Mouse (Mus musculus): ENCODE measurements around the gene Rorb. TPM values are rescaled to one million over a fixed set of nuclear protein-coding genes. Genes with fewer than 3 reads are reported as not detected.

Rorb gene
- polyA plus RNA-seq, 1 experiment from 2014 or later: 3.1 TPM

DNA sequence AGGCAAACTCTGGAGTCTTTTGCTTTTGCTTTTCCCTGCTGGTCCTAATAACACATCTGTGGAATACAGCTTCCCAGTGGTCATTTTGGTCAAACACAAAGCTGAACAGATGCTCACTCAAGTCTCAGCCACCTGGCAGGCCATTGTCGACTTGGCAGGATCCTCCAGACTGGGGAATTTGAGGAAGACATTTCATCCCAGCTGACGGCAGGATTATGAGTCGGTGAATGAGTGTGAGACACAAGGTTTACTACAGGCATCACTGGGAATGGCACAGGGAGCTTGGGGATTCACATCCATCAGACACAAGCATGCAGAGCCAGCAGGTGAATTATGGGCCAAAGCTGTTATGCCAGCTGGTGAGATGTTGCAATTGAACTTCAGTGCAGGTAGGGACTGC, 201.4 kb downstream of the Rorb start:
- Histone ChIP-seq H3K4me1 (ENCODE audit: control insufficient read depth, insufficient read depth, low read length) (no peaks in the 10 kb centered on the region), H3K9me3 (ENCODE audit: control insufficient read depth, low read length) (no peaks in the 10 kb centered on the region), H3K9ac (ENCODE audit: low read length) (no peak overlapping the region), H3K36me3 (ENCODE audit: control insufficient read depth, insufficient read depth, low read length) (no peaks in the 10 kb centered on the region), H3K27me3 (ENCODE audit: control insufficient read depth, insufficient read depth, low read length) (no peaks in the 10 kb centered on the region), H3K27ac (ENCODE audit: low read depth, low read length) (no peak overlapping the region), H3K4me3 (ENCODE audit: low read depth, low read length) (no peak overlapping the region), H3K4me2 (no peak overlapping the region)
- ATAC-seq (ENCODE audit: low FRiP score) (no peak), DNase-seq (ENCODE audit: low spot score, missing footprints) (no peak)
- WGBS: 72% methylated on average over 3 of the region's 3 CpGs

DNA sequence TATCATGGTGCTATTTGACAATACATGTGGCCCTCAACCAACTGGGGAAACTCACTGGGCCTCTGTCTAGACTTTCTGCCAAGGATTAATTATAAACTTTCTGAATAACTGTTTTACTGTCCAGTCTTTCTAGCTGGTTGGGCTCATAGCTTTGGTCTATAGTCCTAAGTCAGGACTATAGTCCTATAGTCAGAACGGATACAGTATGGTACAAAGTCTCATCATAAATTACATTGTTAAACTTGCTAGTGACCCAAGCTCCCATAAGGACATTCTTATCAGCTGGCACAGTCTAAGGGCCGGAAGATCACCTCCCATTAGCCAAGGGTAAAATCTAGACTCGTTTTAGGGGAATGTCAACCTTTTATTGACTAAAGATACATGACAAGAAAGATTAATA, 205.5 kb downstream of the Rorb start:
- no peak for ATAC-seq (ENCODE audit: low FRiP score)
- Histone ChIP-seq H3K9ac (ENCODE audit: low read length) (no peak overlapping the region), H3K4me1 (ENCODE audit: control insufficient read depth, insufficient read depth, low read length) (0 out of 2 replicates have a peak, but pooled peaks cover 2% of the 10 kb centered on the region), H3K36me3 (ENCODE audit: control insufficient read depth, insufficient read depth, low read length) (no peaks in the 10 kb centered on the region), H3K27ac (ENCODE audit: low read depth, low read length) (no peak overlapping the region), H3K27me3 (ENCODE audit: control insufficient read depth, insufficient read depth, low read length) (no peaks in the 10 kb centered on the region), H3K4me2 (no peak overlapping the region), H3K9me3 (ENCODE audit: control insufficient read depth, low read length) (no peaks in the 10 kb centered on the region), H3K4me3 (ENCODE audit: low read depth, low read length) (no peak overlapping the region)
- 86% methylated on average over 3 of the region's 3 CpGs for WGBS
- DNase-seq (ENCODE audit: low spot score, missing footprints): no peak

DNA sequence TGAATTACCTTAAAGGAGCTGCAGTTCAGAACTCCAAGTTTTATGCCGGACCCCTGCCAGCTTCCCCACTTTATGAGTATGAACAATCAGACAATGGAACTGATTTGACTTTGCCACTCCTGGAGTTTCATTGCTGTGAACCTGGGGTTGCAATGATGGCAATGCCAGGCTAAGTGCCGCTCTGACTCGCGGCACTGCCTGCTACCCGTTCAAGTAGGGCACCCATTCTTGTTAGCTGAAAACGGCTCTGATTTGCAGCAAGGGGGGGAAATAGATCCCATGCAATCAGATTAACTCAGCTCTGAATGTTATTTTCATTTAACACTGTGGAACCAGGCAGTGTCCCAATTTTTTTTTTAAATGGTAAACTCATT, 208.3 kb downstream of the Rorb start:
- Histone ChIP-seq H3K9ac (ENCODE audit: low read length) (no peak overlapping the region), H3K27me3 (ENCODE audit: control insufficient read depth, insufficient read depth, low read length) (no peaks in the 10 kb centered on the region), H3K27ac (ENCODE audit: low read depth, low read length) (no peak overlapping the region), H3K4me3 (ENCODE audit: low read depth, low read length) (no peak overlapping the region), H3K4me1 (ENCODE audit: control insufficient read depth, insufficient read depth, low read length) (0 out of 2 replicates have a peak, but pooled peaks cover 2% of the 10 kb centered on the region), H3K4me2 (no peak overlapping the region), H3K36me3 (ENCODE audit: control insufficient read depth, insufficient read depth, low read length) (no peaks in the 10 kb centered on the region), H3K9me3 (ENCODE audit: control insufficient read depth, low read length) (no peaks in the 10 kb centered on the region)
- DNase-seq (ENCODE audit: low spot score, missing footprints) (no peak), ATAC-seq (ENCODE audit: low FRiP score) (no peak)
- 87% methylated on average over 6 of the region's 6 CpGs for WGBS

DNA sequence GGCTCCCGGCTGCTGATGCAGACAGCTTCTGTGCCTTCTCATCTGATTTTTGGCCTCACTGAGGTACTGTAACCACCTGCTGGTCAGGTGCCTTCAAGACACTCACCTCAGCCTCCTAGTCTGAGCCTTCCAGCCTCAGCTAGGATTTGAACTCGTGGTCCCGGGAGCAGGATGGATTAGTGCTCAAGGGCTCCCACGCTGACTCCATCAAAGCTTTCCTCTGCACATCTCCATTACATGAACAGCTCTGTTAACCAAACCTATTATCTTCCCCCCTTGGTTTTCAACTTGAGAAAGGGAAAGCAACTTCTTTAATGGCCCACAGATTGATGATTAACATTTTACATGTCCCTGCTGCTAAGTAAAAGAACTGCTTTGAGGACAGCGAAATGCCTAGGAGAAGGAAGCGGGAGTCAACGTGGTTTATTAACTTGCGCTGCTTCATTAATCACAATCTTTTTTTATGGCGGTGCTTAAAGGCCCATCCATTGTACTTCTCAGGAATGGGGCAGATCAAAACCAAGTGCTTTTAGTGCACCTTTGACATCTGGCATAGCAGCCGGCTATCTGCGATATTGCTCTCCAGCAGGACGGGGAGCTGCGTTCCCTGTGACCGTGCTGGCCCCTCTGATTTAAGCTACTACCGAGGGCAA, 208.8 kb downstream of the Rorb start:
- Histone ChIP-seq H3K27me3 (ENCODE audit: control insufficient read depth, insufficient read depth, low read length) (no peaks in the 10 kb centered on the region), H3K9ac (ENCODE audit: low read length) (no peak overlapping the region), H3K4me3 (ENCODE audit: low read depth, low read length) (no peak overlapping the region), H3K27ac (ENCODE audit: low read depth, low read length) (no peak overlapping the region), H3K9me3 (ENCODE audit: control insufficient read depth, low read length) (no peaks in the 10 kb centered on the region), H3K36me3 (ENCODE audit: control insufficient read depth, insufficient read depth, low read length) (no peaks in the 10 kb centered on the region), H3K4me2 (no peak overlapping the region), H3K4me1 (ENCODE audit: control insufficient read depth, insufficient read depth, low read length) (0 out of 2 replicates have a peak, but pooled peaks cover 2% of the 10 kb centered on the region)
- DNase-seq (ENCODE audit: low spot score, missing footprints): no peak
- no peak for ATAC-seq (ENCODE audit: low FRiP score)
- whole genome bisulfite sequencing: 71% methylated on average over 15 of the region's 15 CpGs

DNA sequence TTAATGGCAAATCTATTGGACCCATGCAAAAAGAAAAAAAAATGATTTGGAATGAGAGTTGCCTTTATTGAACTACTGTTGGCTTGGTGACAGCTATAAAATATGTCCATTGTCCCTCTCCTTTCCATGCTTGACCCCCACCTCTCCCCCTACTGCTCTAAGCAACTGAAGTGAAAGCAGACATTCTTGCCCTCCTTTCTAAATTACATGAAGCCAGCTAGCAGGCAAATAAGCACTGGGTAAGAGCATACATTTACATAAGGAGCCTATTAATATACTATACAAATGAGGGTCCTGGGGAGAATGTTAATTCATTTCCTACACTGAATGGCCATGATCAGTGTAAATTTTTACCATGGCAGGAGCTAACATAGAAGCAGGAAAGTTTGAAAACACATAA, 212.8 kb downstream of the Rorb start:
- H3K9ac ChIP-seq (ENCODE audit: low read length): no peak overlapping the region
- no peaks in the 10 kb centered on the region for H3K9me3 ChIP-seq (ENCODE audit: control insufficient read depth, low read length)
- ATAC-seq (ENCODE audit: low FRiP score): 0 out of 2 replicates have a peak, but pooled peaks have one; percentile 50
- H3K4me1 ChIP-seq (ENCODE audit: control insufficient read depth, insufficient read depth, low read length): 0 out of 2 replicates have a peak, but pooled peaks cover 2% of the 10 kb centered on the region
- DNase-seq (ENCODE audit: low spot score, missing footprints): no peak
- H3K36me3 ChIP-seq (ENCODE audit: control insufficient read depth, insufficient read depth, low read length): no peaks in the 10 kb centered on the region
- H3K4me3 ChIP-seq (ENCODE audit: low read depth, low read length): no peak overlapping the region
- no peak overlapping the region for H3K4me2 ChIP-seq
- no peaks in the 10 kb centered on the region for H3K27me3 ChIP-seq (ENCODE audit: control insufficient read depth, insufficient read depth, low read length)
- H3K27ac ChIP-seq (ENCODE audit: low read depth, low read length): no peak overlapping the region

DNA sequence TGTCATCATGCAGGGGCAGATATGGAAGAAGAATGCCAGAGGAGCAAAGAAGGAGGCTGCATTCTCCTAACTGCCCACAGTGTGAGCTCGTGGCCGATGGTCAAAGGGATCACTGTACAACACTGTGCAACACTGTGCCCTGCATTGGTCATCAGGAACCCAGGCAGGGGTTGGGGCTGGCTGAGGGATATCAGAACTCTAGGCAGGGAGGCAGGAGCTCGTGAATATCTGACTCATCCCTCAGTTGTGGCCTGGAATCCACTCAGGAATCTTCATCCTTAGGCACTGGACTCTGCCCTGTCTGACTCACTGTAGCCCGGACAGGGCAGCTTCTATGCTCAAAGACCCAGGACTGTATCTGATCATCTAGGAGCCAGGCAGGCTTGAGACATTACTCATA, 220.8 kb downstream of the Rorb start:
- Histone ChIP-seq H3K4me1 (ENCODE audit: control insufficient read depth, insufficient read depth, low read length) (peaks cover 9% of the 10 kb centered on the region), H3K9ac (ENCODE audit: low read length) (no peak overlapping the region), H3K4me3 (ENCODE audit: low read depth, low read length) (no peak overlapping the region), H3K4me2 (no peak overlapping the region), H3K9me3 (ENCODE audit: control insufficient read depth, low read length) (no peaks in the 10 kb centered on the region), H3K27ac (ENCODE audit: low read depth, low read length) (no peak overlapping the region), H3K36me3 (ENCODE audit: control insufficient read depth, insufficient read depth, low read length) (no peaks in the 10 kb centered on the region), H3K27me3 (ENCODE audit: control insufficient read depth, insufficient read depth, low read length) (no peaks in the 10 kb centered on the region)
- ATAC-seq (ENCODE audit: low FRiP score) (peak; percentile 39; the same call in 1 of the 2 replicates), DNase-seq (ENCODE audit: low spot score, missing footprints) (peak; percentile 83)
- 79% methylated on average over 4 of the region's 4 CpGs for WGBS

DNA sequence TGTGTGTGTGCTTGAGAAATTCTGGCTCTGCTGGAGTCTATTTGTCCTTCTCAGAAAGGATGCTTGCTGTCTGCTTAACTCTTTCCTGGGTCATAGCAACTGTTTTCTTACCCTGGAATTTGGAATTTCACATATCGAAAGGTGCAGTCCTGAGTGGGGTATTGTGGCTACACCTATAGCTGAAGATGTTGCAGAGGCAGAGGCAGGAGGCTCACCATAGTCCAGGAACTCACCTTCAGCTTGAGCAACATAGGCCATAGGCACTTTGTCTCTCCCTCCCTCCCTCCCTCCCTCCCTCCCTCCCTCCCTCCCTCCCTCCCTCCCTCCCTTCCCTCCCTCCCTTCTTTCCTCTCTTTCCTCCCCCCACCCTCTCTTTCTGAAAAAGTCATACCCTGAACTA, 221.4 kb downstream of the Rorb start:
- Histone ChIP-seq H3K36me3 (ENCODE audit: control insufficient read depth, insufficient read depth, low read length) (no peaks in the 10 kb centered on the region), H3K27ac (ENCODE audit: low read depth, low read length) (peak overlapping the region; percentile 76), H3K9me3 (ENCODE audit: control insufficient read depth, low read length) (no peaks in the 10 kb centered on the region), H3K4me3 (ENCODE audit: low read depth, low read length) (no peak overlapping the region), H3K4me2 (peak overlapping the region; percentile 49), H3K27me3 (ENCODE audit: control insufficient read depth, insufficient read depth, low read length) (no peaks in the 10 kb centered on the region), H3K4me1 (ENCODE audit: control insufficient read depth, insufficient read depth, low read length) (peaks cover 9% of the 10 kb centered on the region), H3K9ac (ENCODE audit: low read length) (peak overlapping the region; percentile 39; the same call in 1 of the 2 replicates)
- ATAC-seq (ENCODE audit: low FRiP score) (peak; percentile 51), DNase-seq (ENCODE audit: low spot score, missing footprints) (no peak)
- WGBS: 69% methylated on average over 1 of the region's 1 CpGs

DNA sequence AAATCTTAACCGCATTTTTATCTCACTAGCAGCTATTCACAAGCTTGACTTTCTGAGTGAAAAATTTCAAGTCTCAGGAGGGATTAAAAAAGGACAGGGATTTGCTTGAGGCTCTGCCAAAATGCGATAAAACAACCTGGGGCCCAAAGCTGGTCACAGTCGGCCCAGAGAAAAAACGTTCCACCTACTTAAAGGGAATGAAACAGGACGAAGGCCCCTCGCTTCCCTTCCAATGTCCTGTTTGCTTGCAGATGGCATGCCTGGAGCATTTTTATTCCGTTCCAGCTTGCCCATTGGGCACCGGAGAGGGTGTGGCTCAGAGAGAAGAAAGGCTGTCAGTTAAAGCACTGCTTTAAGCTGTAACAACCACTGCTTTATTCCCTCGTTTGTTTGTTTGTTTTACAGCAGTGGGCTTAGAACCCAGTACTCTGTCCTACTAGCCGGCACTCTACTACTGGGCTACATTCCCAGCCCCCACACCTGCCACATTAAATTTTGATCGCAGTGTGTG, 221.8 kb downstream of the Rorb start:
- H3K4me1 ChIP-seq (ENCODE audit: control insufficient read depth, insufficient read depth, low read length): peaks cover 9% of the 10 kb centered on the region
- peak overlapping the region; percentile 39 for H3K9ac ChIP-seq (ENCODE audit: low read length)
- ATAC-seq (ENCODE audit: low FRiP score): peak; percentile 70

DNA sequence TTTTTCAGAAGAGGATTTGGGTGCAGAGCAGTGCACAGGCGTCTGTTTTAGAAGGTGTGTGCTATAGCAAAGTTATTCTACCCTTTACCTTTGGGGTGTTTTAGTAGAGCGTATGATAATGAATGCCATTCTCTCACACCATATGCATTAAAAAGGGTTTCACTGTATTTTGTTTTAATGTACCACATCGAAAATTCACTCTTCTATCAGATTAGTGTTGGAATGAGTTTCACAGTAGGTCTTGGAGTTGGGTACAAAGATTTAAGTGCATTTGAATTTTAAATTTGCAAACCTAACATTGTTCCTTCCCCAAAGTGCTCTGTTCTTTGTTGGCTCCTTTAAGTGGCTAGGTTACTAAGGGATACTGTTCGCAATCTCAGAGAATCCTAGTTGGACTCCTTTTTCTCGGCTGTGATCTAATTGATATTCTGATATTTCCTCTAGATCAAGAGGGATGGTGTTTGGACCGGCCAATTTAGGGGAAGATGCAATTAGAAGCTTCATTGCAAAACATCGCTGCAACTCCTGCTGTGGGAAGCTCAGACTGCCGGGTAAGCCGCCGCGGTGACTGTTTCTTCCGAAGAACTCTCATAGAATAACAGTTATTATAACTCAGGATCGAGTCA, 222.4 kb downstream of the Rorb start:
- Histone ChIP-seq H3K27ac (ENCODE audit: low read depth, low read length) (peak overlapping the region; percentile 76), H3K36me3 (ENCODE audit: control insufficient read depth, insufficient read depth, low read length) (no peaks in the 10 kb centered on the region), H3K4me1 (ENCODE audit: control insufficient read depth, insufficient read depth, low read length) (peaks cover 9% of the 10 kb centered on the region), H3K4me3 (ENCODE audit: low read depth, low read length) (peak overlapping the region; percentile 19), H3K4me2 (peak overlapping the region; percentile 49), H3K27me3 (ENCODE audit: control insufficient read depth, insufficient read depth, low read length) (no peaks in the 10 kb centered on the region), H3K9ac (ENCODE audit: low read length) (peak overlapping the region; percentile 39), H3K9me3 (ENCODE audit: control insufficient read depth, low read length) (no peaks in the 10 kb centered on the region)
- WGBS: 6% methylated on average over 13 of the region's 13 CpGs
- DNase-seq (ENCODE audit: low spot score, missing footprints): peak; percentile 96
- ATAC-seq (ENCODE audit: low FRiP score): peak; percentile 85

More for the DNA sequence above, 221.8 kb downstream of the Rorb start:
- peak overlapping the region; percentile 19 for H3K4me3 ChIP-seq (ENCODE audit: low read depth, low read length)
- peak overlapping the region; percentile 76 for H3K27ac ChIP-seq (ENCODE audit: low read depth, low read length)
- DNase-seq (ENCODE audit: low spot score, missing footprints): no peak
- H3K4me2 ChIP-seq: peak overlapping the region; percentile 49
- no peaks in the 10 kb centered on the region for H3K27me3 ChIP-seq (ENCODE audit: control insufficient read depth, insufficient read depth, low read length)
- H3K36me3 ChIP-seq (ENCODE audit: control insufficient read depth, insufficient read depth, low read length): no peaks in the 10 kb centered on the region
- H3K9me3 ChIP-seq (ENCODE audit: control insufficient read depth, low read length): no peaks in the 10 kb centered on the region
- 3% methylated on average over 11 of the region's 11 CpGs for WGBS
